Mouse (Mus musculus) liver, postnatal 0 days (tissue): ENCODE measurements at regions not wholly inside any gene's neighbourhood (a gene's known extent, or its start where the extent isn't known, plus 50 kb on each side); places are given as distances from the start of the nearest gene placed in this dataset.

Source experiments
- ATAC-seq: fragments of 200-750 bp; cut with Nextera tagmentation; 2 replicates; pipeline ENCODE4 v1.8.0; 2017; ENCODE audit warnings: mild to moderate bottlenecking, moderate library complexity
- DNase-seq: peaks from one replicate; pipeline ENCODE4 v3.0.0-alpha.2; 2016
- H3K27ac ChIP-seq: fragments of 300-500 bp; sonication (generic); 2 replicates; pipeline ENCODE4 v1.5.1; 2014; ENCODE audit warnings: antibody characterized with exemption, moderate library complexity, mild to moderate bottlenecking, low read depth
- H3K27me3 ChIP-seq: fragments of 300-500 bp; sonication (generic); 2 replicates; pipeline ENCODE4 v1.6.1; 2014; ENCODE audit warnings: low read length, control low read depth, mixed read lengths; ENCODE audit not compliant: insufficient read depth
- H3K36me3 ChIP-seq: fragments of 300-500 bp; sonication (generic); replicated peaks from 2 replicates; pipeline ENCODE4 v1.6.1; 2014; ENCODE audit warnings: mild to moderate bottlenecking, control low read depth, low read length, moderate library complexity, mixed read lengths; ENCODE audit not compliant: insufficient read depth
- H3K4me1 ChIP-seq: fragments of 300-500 bp; sonication (generic); 2 replicates; pipeline ENCODE4 v1.6.1; 2014; ENCODE audit warnings: antibody characterized with exemption, mild to moderate bottlenecking, control low read depth; ENCODE audit not compliant: insufficient read depth
- H3K4me2 ChIP-seq: fragments of 300-500 bp; sonication (generic); 2 replicates; pipeline ENCODE4 v1.6.1; 2014; ENCODE audit warnings: low read depth, mild to moderate bottlenecking, low read length, moderate library complexity, mixed read lengths
- H3K4me3 ChIP-seq: fragments of 300-500 bp; sonication (generic); 2 replicates; pipeline ENCODE4 v1.5.1; 2014; ENCODE audit warnings: low read depth, low read length
- H3K9ac ChIP-seq: fragments of 300-500 bp; sonication (generic); replicated peaks from 2 replicates; pipeline ENCODE4 v1.6.1; 2014; ENCODE audit warnings: mild to moderate bottlenecking, moderate library complexity
- H3K9me3 ChIP-seq: fragments of 300-500 bp; sonication (generic); 2 replicates; pipeline ENCODE4 v1.6.1; 2016; ENCODE audit warnings: mild to moderate bottlenecking, control low read depth, low read length, mixed read lengths
- CTCF ChIP-seq: sonication (generic); IDR thresholded peaks from 2 replicates; pipeline ENCODE4 v1.5.1; 2016; ENCODE audit warnings: antibody characterized with exemption, low read depth
- EP300 ChIP-seq: IDR thresholded peaks from 2 replicates; pipeline ENCODE4 v1.6.1; 2016; ENCODE audit warnings: antibody characterized with exemption, low read depth, mild to moderate bottlenecking
- WGBS: fragments of 180-500 bp; shearing (Covaris S2); extraction: QIAGEN DNeasy Blood & Tissue Kit; methylation state at CpG from one replicate; pipeline ENCODE4 v1.1.7; 2014; ENCODE audit not compliant: insufficient replicate concordance; 5-methylcytosine and 5-hydroxymethylcytosine counted together

GRCm38 (mm10) chr2:72581136-72581535 is 105.2 kb downstream of the Cdca7 start:
- TF ChIP-seq EP300 (no peak), CTCF (no peak)
- Histone ChIP-seq H3K9me3 (no peaks in the 10 kb centered on the region), H3K27me3 (no peaks in the 10 kb centered on the region), H3K4me3 (no peak overlapping the region), H3K36me3 (no peaks in the 10 kb centered on the region), H3K4me2 (no peak overlapping the region), H3K9ac (no peak overlapping the region), H3K4me1 (no peaks in the 10 kb centered on the region), H3K27ac (no peak overlapping the region)
- 74% methylated on average over 6 of the region's 6 CpGs for WGBS
- DNase-seq (no peak), ATAC-seq (no peak)

- TF ChIP-seq CTCF (no peak), EP300 (peak; percentile 55; the same call in 1 of the 2 replicates)
- DNase-seq (no peak), ATAC-seq (no peak)
- Histone ChIP-seq H3K4me3 (no peak overlapping the region), H3K27me3 (no peaks in the 10 kb centered on the region), H3K4me1 (peaks cover 2% of the 10 kb centered on the region; the same call in 1 of the 2 replicates), H3K9me3 (no peaks in the 10 kb centered on the region), H3K36me3 (no peaks in the 10 kb centered on the region), H3K9ac (no peak overlapping the region), H3K27ac (no peak overlapping the region), H3K4me2 (no peak overlapping the region)
- WGBS = 44% methylated on average over 7 of the region's 7 CpGs
Observed at GRCm38 (mm10) chr2:72588814-72589213, 112.9 kb downstream of the Cdca7 start.

- Histone ChIP-seq H3K4me1 (peaks cover 2% of the 10 kb centered on the region; the same call in 1 of the 2 replicates), H3K27ac (no peak overlapping the region), H3K36me3 (no peaks in the 10 kb centered on the region), H3K9me3 (no peaks in the 10 kb centered on the region), H3K4me2 (no peak overlapping the region), H3K4me3 (no peak overlapping the region), H3K9ac (no peak overlapping the region), H3K27me3 (no peaks in the 10 kb centered on the region)
- WGBS = 74% methylated on average over 3 of the region's 3 CpGs
- no peak for DNase-seq
- no peak for ATAC-seq
- TF ChIP-seq CTCF (no peak), EP300 (no peak)
Observed at GRCm38 (mm10) chr2:72592011-72592410, 116.1 kb downstream of the Cdca7 start.

GRCm38 (mm10) chr2:72596994-72597925 is 121.3 kb downstream of the Cdca7 start:
- ATAC-seq = no peak
- no peak overlapping the region for H3K27ac ChIP-seq
- WGBS = 67% methylated on average over 14 of the region's 14 CpGs

GRCm38 (mm10) chr2:72597941-72598340 is 122.0 kb downstream of the Cdca7 start:
- ATAC-seq (no peak), DNase-seq (no peak)
- H3K27me3 ChIP-seq = no peaks in the 10 kb centered on the region
- H3K27ac ChIP-seq = no peak overlapping the region
- no peaks in the 10 kb centered on the region for H3K9me3 ChIP-seq
- H3K36me3 ChIP-seq = no peaks in the 10 kb centered on the region
- no peak for TF ChIP-seq EP300
- no peak for TF ChIP-seq CTCF
- H3K4me1 ChIP-seq = no peaks in the 10 kb centered on the region
- H3K4me2 ChIP-seq = no peak overlapping the region
- no peak overlapping the region for H3K4me3 ChIP-seq
- 66% methylated on average over 9 of the region's 9 CpGs for WGBS
- no peak overlapping the region for H3K9ac ChIP-seq

More at GRCm38 (mm10) chr2:72596994-72597925, 121.3 kb downstream of the Cdca7 start:
- no peak overlapping the region for H3K9ac ChIP-seq
- H3K9me3 ChIP-seq = no peaks in the 10 kb centered on the region
- TF ChIP-seq EP300 = 0 out of 2 replicates have a peak, but pooled peaks have one; percentile 33
- no peak for TF ChIP-seq CTCF
- no peaks in the 10 kb centered on the region for H3K4me1 ChIP-seq
- H3K36me3 ChIP-seq = no peaks in the 10 kb centered on the region
- H3K4me3 ChIP-seq = no peak overlapping the region
- no peak overlapping the region for H3K4me2 ChIP-seq
- H3K27me3 ChIP-seq = no peaks in the 10 kb centered on the region
- DNase-seq = no peak

- Histone ChIP-seq H3K4me2 (no peak overlapping the region), H3K9ac (no peak overlapping the region), H3K4me3 (no peak overlapping the region), H3K4me1 (no peaks in the 10 kb centered on the region), H3K27ac (no peak overlapping the region), H3K27me3 (no peaks in the 10 kb centered on the region), H3K36me3 (no peaks in the 10 kb centered on the region), H3K9me3 (no peaks in the 10 kb centered on the region)
- ATAC-seq = no peak
- DNase-seq = no peak
- no peak for TF ChIP-seq EP300
- no peak for TF ChIP-seq CTCF
Observed at GRCm38 (mm10) chr2:72600723-72601122, 124.8 kb downstream of the Cdca7 start.
